Mouse (Mus musculus) limb, embryonic 13.5 days (tissue): ENCODE data around the gene Gm49345. TPM values are rescaled to one million over a fixed set of nuclear protein-coding genes. Genes with fewer than 3 reads are reported as not detected.
"Not testable (repeated sequence)": the region's sequence is repeated elsewhere in the genome, so short reads cannot be mapped to it uniquely, and the experiment has no call there.

Experiments used
- ATAC-seq: fragments of 200-750 bp; cut with Nextera tagmentation; 2 replicates; pipeline ENCODE4 v1.8.0; 2017; ENCODE audit warnings: low read depth, moderate number of reproducible peaks, moderate TSS enrichment; ENCODE audit not compliant: low FRiP score
- H3K27ac ChIP-seq: fragments of 300-500 bp; sonication (generic); 2 replicates; pipeline ENCODE4 v1.5.1; 2015; ENCODE audit warnings: inconsistent platforms, mild to moderate bottlenecking, moderate library complexity
- H3K27me3 ChIP-seq: fragments of 300-500 bp; sonication (generic); 2 replicates; pipeline ENCODE4 v1.6.1; 2015; ENCODE audit warnings: mild to moderate bottlenecking, inconsistent platforms
- H3K36me3 ChIP-seq: fragments of 300-500 bp; sonication (generic); 2 replicates; pipeline ENCODE4 v1.6.1; 2015; ENCODE audit warnings: inconsistent platforms, mild to moderate bottlenecking, moderate library complexity
- H3K4me1 ChIP-seq: fragments of 300-500 bp; sonication (generic); 2 replicates; pipeline ENCODE4 v1.6.1; 2015; ENCODE audit warnings: inconsistent platforms
- H3K4me2 ChIP-seq: fragments of 300-500 bp; sonication (generic); replicated peaks from 2 replicates; pipeline ENCODE4 v1.6.1; 2015; ENCODE audit warnings: inconsistent platforms, mild to moderate bottlenecking, moderate library complexity
- H3K4me3 ChIP-seq: fragments of 300-500 bp; sonication (generic); 2 replicates; pipeline ENCODE4 v1.5.1; 2015; ENCODE audit warnings: moderate library complexity, mild to moderate bottlenecking, inconsistent platforms
- H3K9ac ChIP-seq: fragments of 300-500 bp; sonication (generic); 2 replicates; pipeline ENCODE4 v1.6.1; 2015; ENCODE audit warnings: mild to moderate bottlenecking, inconsistent platforms
- H3K9me3 ChIP-seq: fragments of 300-500 bp; sonication (generic); 2 replicates; pipeline ENCODE4 v1.6.1; 2016; ENCODE audit warnings: inconsistent platforms
- WGBS: fragments of 180-500 bp; shearing (Covaris S2); methylation state at CpG from one replicate; pipeline ENCODE4 v1.1.7; 2015; 5-methylcytosine and 5-hydroxymethylcytosine counted together
- polyA plus RNA-seq: library from polyadenylated mRNA; unstranded; fragments of >200 nt; fragmentation: Nextera tagmentation; extraction: Ambion mirVana; gene quantifications from 2 replicates; pipeline ENCODE4 v1.2.1, GENCODE M21; 2015

Gm49345 gene
- 0.59 TPM in 1 of 2 replicates, not detected in the other for polyA plus RNA-seq

GRCm38 (mm10) chr13:67637294-67638007, at the start of gene Gm49345, which contains the start of gene Zfp729a:
TSS of gene Gm49345 (minus strand) at chr13:67637769.
TSS of gene Zfp729a (minus strand) at chr13:67637791.
- no peaks in the 10 kb centered on the region for H3K36me3 ChIP-seq
- peak within 1 kb of the TSS; percentile 63 for H3K4me2 ChIP-seq
- H3K4me1 ChIP-seq, result peaks cover 4% of the 10 kb centered on the region
- ATAC-seq, result peak; percentile 99
- H3K9me3 ChIP-seq, result no peaks in the 10 kb centered on the region
- H3K27me3 ChIP-seq, result no peaks in the 10 kb centered on the region
- peak within 1 kb of the TSS; percentile 44; the same call in 1 of the 2 replicates for H3K27ac ChIP-seq
- H3K4me3 ChIP-seq, result peak within 1 kb of the TSS; percentile 82
- under 1% methylated on average over 19 of the region's 19 CpGs for WGBS
- peak within 1 kb of the TSS; percentile 87 for H3K9ac ChIP-seq

GRCm38 (mm10) chr13:67686971-67687370, 49.4 kb upstream of the Gm49345 start, which contains the start of gene Zfp738:
TSS of gene Zfp738 (minus strand) at chr13:67687071.
- Histone ChIP-seq H3K36me3 (no peaks in the 10 kb centered on the region), H3K4me3 (no peak within 1 kb of the TSS), H3K4me1 (0 out of 2 replicates have a peak, but pooled peaks cover 5% of the 10 kb centered on the region), H3K27me3 (no peaks in the 10 kb centered on the region), H3K4me2 (no peak within 1 kb of the TSS), H3K9me3 (no peaks in the 10 kb centered on the region; the same call in 1 of the 2 replicates), H3K27ac (no peak within 1 kb of the TSS), H3K9ac (no peak within 1 kb of the TSS)
- WGBS, result 87% methylated on average over 4 of the region's 4 CpGs
- no peak for ATAC-seq

GRCm38 (mm10) chr13:67683841-67684240, 46.3 kb upstream of the Gm49345 start:
- peak; percentile 35; the same call in 1 of the 2 replicates for ATAC-seq
- H3K36me3 ChIP-seq, H3K27ac ChIP-seq, H3K9me3 ChIP-seq, H3K27me3 ChIP-seq, H3K4me1 ChIP-seq: not testable (repeated sequence)
- Histone ChIP-seq H3K9ac (0 out of 2 replicates have a peak overlapping the region, but pooled peaks have one; percentile 31), H3K4me2 (peak overlapping the region; percentile 78), H3K4me3 (peak overlapping the region; percentile 78)
- 78% methylated on average over 2 of the region's 2 CpGs for WGBS

GRCm38 (mm10) chr13:67682959-67683735, 45.6 kb upstream of the Gm49345 start:
- 14% methylated on average over 16 of the region's 16 CpGs for WGBS
- peak; percentile 100 for ATAC-seq

GRCm38 (mm10) chr13:67674902-67675301, 37.3 kb upstream of the Gm49345 start:
- no peaks in the 10 kb centered on the region for H3K27me3 ChIP-seq
- no peak overlapping the region for H3K27ac ChIP-seq
- H3K9me3 ChIP-seq, result no peaks in the 10 kb centered on the region
- H3K4me1 ChIP-seq, result no peaks in the 10 kb centered on the region
- H3K4me2 ChIP-seq, result no peak overlapping the region
- ATAC-seq, result no peak
- H3K4me3 ChIP-seq, result no peak overlapping the region
- H3K36me3 ChIP-seq, result peaks cover 13% of the 10 kb centered on the region
- no peak overlapping the region for H3K9ac ChIP-seq
- WGBS, result 99% methylated on average over 2 of the region's 2 CpGs

More at GRCm38 (mm10) chr13:67682959-67683735, 45.6 kb upstream of the Gm49345 start:
- peak overlapping the region; percentile 78 for H3K4me3 ChIP-seq
- peak overlapping the region; percentile 90 for H3K9ac ChIP-seq
- H3K4me1 ChIP-seq, H3K27me3 ChIP-seq, H3K9me3 ChIP-seq, H3K36me3 ChIP-seq: not testable (repeated sequence)
- 0 out of 2 replicates have a peak overlapping the region, but pooled peaks have one; percentile 22 for H3K27ac ChIP-seq
- peak overlapping the region; percentile 78 for H3K4me2 ChIP-seq

- Histone ChIP-seq H3K9me3 (no peaks in the 10 kb centered on the region), H3K4me1 (no peaks in the 10 kb centered on the region), H3K36me3 (no peaks in the 10 kb centered on the region), H3K4me3 (no peak overlapping the region), H3K4me2 (no peak overlapping the region), H3K27ac (no peak overlapping the region), H3K27me3 (no peaks in the 10 kb centered on the region), H3K9ac (no peak overlapping the region)
- ATAC-seq, result no peak
- WGBS, result 58% methylated on average over 3 of the region's 3 CpGs
Measured at GRCm38 (mm10) chr13:67652496-67652895, 14.9 kb upstream of the Gm49345 start.

GRCm38 (mm10) chr13:67610108-67610507, 27.5 kb downstream of the Gm49345 start:
- no peak overlapping the region for H3K4me3 ChIP-seq
- H3K4me1 ChIP-seq, result peaks cover 6% of the 10 kb centered on the region; the same call in 1 of the 2 replicates
- no peak overlapping the region for H3K27ac ChIP-seq
- H3K4me2 ChIP-seq, result no peak overlapping the region
- H3K27me3 ChIP-seq, result no peaks in the 10 kb centered on the region
- peaks cover 3% of the 10 kb centered on the region; the same call in 1 of the 2 replicates for H3K36me3 ChIP-seq
- WGBS, result 86% methylated on average over 4 of the region's 4 CpGs
- no peak for ATAC-seq
- H3K9ac ChIP-seq, result no peak overlapping the region
- no peaks in the 10 kb centered on the region for H3K9me3 ChIP-seq

- Histone ChIP-seq H3K9ac (peak within 1 kb of the TSS; percentile 81), H3K27ac (peak within 1 kb of the TSS; percentile 52; the same call in 1 of the 2 replicates), H3K4me1 (peaks cover 6% of the 10 kb centered on the region; the same call in 1 of the 2 replicates), H3K4me2 (peak within 1 kb of the TSS; percentile 66), H3K9me3 (no peaks in the 10 kb centered on the region), H3K36me3 (0 out of 2 replicates have a peak, but pooled peaks cover 3% of the 10 kb centered on the region), H3K4me3 (peak within 1 kb of the TSS; percentile 77), H3K27me3 (no peaks in the 10 kb centered on the region)
- 3% methylated on average over 20 of the region's 20 CpGs for WGBS
- peak; percentile 96 for ATAC-seq
Measured at GRCm38 (mm10) chr13:67609066-67609876, 28.3 kb downstream of the Gm49345 start, which contains the start of gene Zfp729b. TSS of gene Zfp729b (minus strand) at chr13:67609707.

GRCm38 (mm10) chr13:67572591-67573189, 64.9 kb downstream of the Gm49345 start:
- 77% methylated on average over 5 of the region's 5 CpGs for WGBS
- H3K27ac ChIP-seq, result no peak overlapping the region
- H3K4me3 ChIP-seq, result no peak overlapping the region
- no peaks in the 10 kb centered on the region for H3K9me3 ChIP-seq
- no peak overlapping the region for H3K4me2 ChIP-seq
- no peaks in the 10 kb centered on the region for H3K36me3 ChIP-seq
- H3K4me1 ChIP-seq, result no peaks in the 10 kb centered on the region
- no peaks in the 10 kb centered on the region for H3K27me3 ChIP-seq
- no peak for ATAC-seq
- H3K9ac ChIP-seq, result no peak overlapping the region

GRCm38 (mm10) chr13:67553730-67554129, 83.8 kb downstream of the Gm49345 start, which contains the start of gene Zfp748:
TSS of gene Zfp748 (minus strand) at chr13:67553830.
- no peaks in the 10 kb centered on the region for H3K36me3 ChIP-seq
- ATAC-seq, result no peak
- peak within 1 kb of the TSS; percentile 83 for H3K4me2 ChIP-seq
- H3K4me1 ChIP-seq, result peaks cover 11% of the 10 kb centered on the region
- no peaks in the 10 kb centered on the region for H3K9me3 ChIP-seq
- peak within 1 kb of the TSS; percentile 90 for H3K27ac ChIP-seq
- peak within 1 kb of the TSS; percentile 86 for H3K9ac ChIP-seq
- WGBS, result 80% methylated on average over 4 of the region's 4 CpGs
- no peaks in the 10 kb centered on the region for H3K27me3 ChIP-seq
- peak within 1 kb of the TSS; percentile 77 for H3K4me3 ChIP-seq
